Mouse (Mus musculus) hindbrain, embryonic 15.5 days (tissue): ENCODE results near the gene Pitpnm3. TPM values are rescaled to one million over a fixed set of nuclear protein-coding genes. Genes with fewer than 3 reads are reported as not detected.

Experiments
- ATAC-seq: fragments of 200-750 bp; cut with Nextera tagmentation; 2 replicates; pipeline ENCODE4 v1.8.0; 2017; ENCODE audit warnings: low read depth, moderate number of reproducible peaks, moderate TSS enrichment; ENCODE audit not compliant: low FRiP score
- H3K27ac ChIP-seq: fragments of 300-500 bp; sonication (generic); replicated peaks from 2 replicates; pipeline ENCODE4 v1.5.1; 2015; ENCODE audit warnings: mild to moderate bottlenecking, inconsistent platforms
- H3K27me3 ChIP-seq: fragments of 300-500 bp; sonication (generic); 2 replicates; pipeline ENCODE4 v1.6.1; 2015; ENCODE audit warnings: control low read depth, inconsistent platforms
- H3K36me3 ChIP-seq: fragments of 300-500 bp; sonication (generic); 2 replicates; pipeline ENCODE4 v1.6.1; 2015; ENCODE audit warnings: control low read depth, inconsistent platforms
- H3K4me1 ChIP-seq: fragments of 300-500 bp; sonication (generic); replicated peaks from 2 replicates; pipeline ENCODE4 v1.6.1; 2015; ENCODE audit warnings: control low read depth, inconsistent platforms
- H3K4me2 ChIP-seq: fragments of 300-500 bp; sonication (generic); 2 replicates; pipeline ENCODE4 v1.6.1; 2015; ENCODE audit warnings: moderate library complexity, mild to moderate bottlenecking, inconsistent platforms
- H3K4me3 ChIP-seq: fragments of 300-500 bp; sonication (generic); 2 replicates; pipeline ENCODE4 v1.5.1; 2015; ENCODE audit warnings: mild to moderate bottlenecking, inconsistent platforms
- H3K9ac ChIP-seq: fragments of 300-500 bp; sonication (generic); 2 replicates; pipeline ENCODE4 v1.6.1; 2015; ENCODE audit warnings: inconsistent platforms
- H3K9me3 ChIP-seq: fragments of 300-500 bp; sonication (generic); 2 replicates; pipeline ENCODE4 v1.6.1; 2016; ENCODE audit warnings: control low read depth, inconsistent platforms
- WGBS: fragments of 180-500 bp; shearing (Covaris S2); methylation state at CpG from one replicate; pipeline ENCODE4 v1.1.7; 2015; 5-methylcytosine and 5-hydroxymethylcytosine counted together
- polyA plus RNA-seq: library from polyadenylated mRNA; unstranded; fragments of >200 nt; fragmentation: Nextera tagmentation; extraction: Ambion mirVana; gene quantifications from 2 replicates; pipeline ENCODE4 v1.2.1, GENCODE M21; 2015

The Pitpnm3 gene
- polyA plus RNA-seq, 1 experiment from 2014 or later: 5.4 TPM

DNA sequence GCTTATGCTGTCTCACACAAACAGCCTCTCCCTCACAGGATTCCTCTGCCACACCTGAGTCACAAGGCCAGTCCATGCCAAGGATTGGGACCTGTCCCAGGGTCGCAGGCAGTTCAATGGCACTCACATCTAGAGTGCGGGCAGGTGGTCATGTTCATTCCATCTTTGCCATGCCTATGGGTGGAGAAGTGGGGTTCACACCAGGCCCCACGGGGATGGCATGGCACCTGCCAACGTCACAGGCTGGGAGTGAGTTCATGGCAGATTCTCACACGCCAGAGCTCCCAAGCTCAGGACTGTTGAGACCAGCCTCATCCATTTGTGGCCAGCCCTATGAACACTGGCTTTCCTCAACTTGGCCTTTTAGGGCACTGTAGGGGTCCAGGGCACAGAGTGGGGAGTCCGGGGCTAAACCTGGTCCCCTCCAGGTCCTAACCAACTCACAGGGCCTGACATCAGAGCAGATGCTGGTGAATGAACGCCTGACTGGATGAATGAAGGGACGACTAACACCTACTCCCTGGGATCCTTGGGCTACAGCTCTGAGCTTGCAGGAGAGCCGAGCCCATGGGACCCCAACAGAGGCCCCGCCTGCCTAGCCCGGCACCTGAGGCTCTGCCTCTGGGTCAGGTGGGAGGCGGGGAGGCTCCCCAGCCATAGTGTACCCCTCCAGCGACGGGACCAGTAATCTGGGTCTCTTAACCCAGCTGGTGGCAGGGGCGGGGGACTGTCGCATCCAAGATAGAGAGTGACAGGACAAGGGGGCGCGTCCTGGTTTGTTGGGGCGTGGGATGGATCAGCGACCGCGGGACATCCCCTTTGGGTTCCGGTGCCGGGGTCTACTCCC lies 819 bp downstream of the Pitpnm3 start:
- ATAC-seq: peak; percentile 31
- 21% methylated on average over 20 of the region's 24 CpGs for WGBS
- no peaks in the 10 kb centered on the region for H3K36me3 ChIP-seq
- peaks cover 30% of the 10 kb centered on the region for H3K27me3 ChIP-seq
- H3K4me2 ChIP-seq: peak overlapping the region; percentile 87
- H3K9me3 ChIP-seq: no peaks in the 10 kb centered on the region
- H3K27ac ChIP-seq: no peak overlapping the region
- H3K4me3 ChIP-seq: peak overlapping the region; percentile 63
- H3K9ac ChIP-seq: peak overlapping the region; percentile 77
- H3K4me1 ChIP-seq: peaks cover 45% of the 10 kb centered on the region

GRCm38 (mm10) chr11:72133075-72133474 lies 2.5 kb downstream of the Pitpnm3 start:
- 75% methylated on average over 10 of the region's 10 CpGs for WGBS
- H3K4me3 ChIP-seq: no peak overlapping the region
- H3K9ac ChIP-seq: no peak overlapping the region
- no peak overlapping the region for H3K27ac ChIP-seq
- no peak overlapping the region for H3K4me2 ChIP-seq
- no peak for ATAC-seq
- no peaks in the 10 kb centered on the region for H3K9me3 ChIP-seq
- H3K4me1 ChIP-seq: peaks cover 53% of the 10 kb centered on the region
- peaks cover 27% of the 10 kb centered on the region for H3K27me3 ChIP-seq
- no peaks in the 10 kb centered on the region for H3K36me3 ChIP-seq

DNA sequence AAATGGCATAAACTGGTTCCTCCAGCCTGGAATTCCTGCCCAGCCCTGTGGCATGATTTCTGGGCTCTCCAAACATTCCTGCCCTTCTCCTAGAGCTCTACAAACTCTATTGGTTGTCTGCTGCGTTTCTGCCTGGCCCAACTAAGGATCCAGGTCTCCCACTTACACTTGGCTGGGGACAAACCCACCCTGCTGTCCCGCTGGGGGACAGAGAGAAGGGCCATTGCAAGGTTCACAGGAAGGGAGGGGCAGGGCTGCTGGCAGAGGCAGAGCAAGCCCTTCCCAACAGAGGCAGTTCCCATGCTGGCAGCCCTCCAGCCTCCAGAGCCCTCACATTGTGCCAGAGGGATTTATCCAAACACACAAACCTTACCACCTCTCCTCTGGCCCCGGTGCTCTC lies 3.3 kb downstream of the Pitpnm3 start:
- H3K9ac ChIP-seq: no peak overlapping the region
- no peaks in the 10 kb centered on the region for H3K9me3 ChIP-seq
- H3K27ac ChIP-seq: no peak overlapping the region
- no peak overlapping the region for H3K4me2 ChIP-seq
- H3K4me1 ChIP-seq: peaks cover 58% of the 10 kb centered on the region
- no peaks in the 10 kb centered on the region for H3K36me3 ChIP-seq
- no peak for ATAC-seq
- H3K4me3 ChIP-seq: no peak overlapping the region
- WGBS: 26% methylated on average over 3 of the region's 3 CpGs
- peaks cover 24% of the 10 kb centered on the region for H3K27me3 ChIP-seq

DNA sequence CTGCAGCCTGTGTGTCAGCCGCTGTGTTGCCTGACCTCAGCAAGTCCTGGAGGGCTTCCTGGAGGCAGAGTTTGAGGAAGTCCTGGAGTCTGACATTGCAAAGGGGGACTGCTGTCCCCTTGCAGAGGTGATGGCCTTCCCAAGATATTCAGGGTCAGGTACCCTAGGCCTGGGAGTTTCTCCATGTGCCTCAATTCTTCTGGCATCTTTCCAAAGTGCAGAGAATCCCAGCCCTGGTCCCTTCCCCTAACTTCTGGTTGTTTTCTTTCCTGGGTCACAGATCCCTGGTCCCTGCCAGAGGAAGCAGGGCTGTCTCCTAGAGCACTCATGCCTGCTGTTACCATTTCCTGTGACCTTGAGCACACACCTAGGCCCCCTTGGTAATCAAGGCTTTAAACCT lies 3.9 kb downstream of the Pitpnm3 start:
- Histone ChIP-seq H3K27ac (no peak overlapping the region), H3K4me2 (no peak overlapping the region), H3K4me3 (no peak overlapping the region), H3K9me3 (no peaks in the 10 kb centered on the region), H3K9ac (no peak overlapping the region), H3K27me3 (peaks cover 18% of the 10 kb centered on the region), H3K4me1 (peaks cover 57% of the 10 kb centered on the region), H3K36me3 (no peaks in the 10 kb centered on the region)
- no peak for ATAC-seq
- 82% methylated on average over 1 of the region's 1 CpGs for WGBS

DNA sequence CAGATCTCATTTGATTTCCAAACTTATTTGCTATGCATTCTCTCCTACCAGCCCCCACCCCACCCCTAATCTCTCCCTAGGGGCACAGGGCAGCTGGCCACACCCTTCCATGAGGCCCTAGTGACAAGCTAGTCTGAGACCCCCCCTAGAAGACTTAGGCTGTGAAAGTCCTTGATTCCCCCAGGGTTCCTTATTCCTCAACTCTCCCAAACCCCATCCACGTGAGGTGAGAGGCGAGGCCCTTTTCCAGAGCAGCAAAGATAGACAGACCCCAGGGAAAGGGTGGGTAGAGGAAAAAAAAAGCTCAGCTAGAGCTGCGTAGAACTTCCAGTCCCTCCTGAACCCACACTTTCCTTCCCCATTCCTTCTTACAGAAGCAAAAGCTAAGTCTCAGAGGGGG lies 4.7 kb downstream of the Pitpnm3 start:
- H3K9me3 ChIP-seq: no peaks in the 10 kb centered on the region
- H3K4me2 ChIP-seq: no peak overlapping the region
- H3K27me3 ChIP-seq: peaks cover 13% of the 10 kb centered on the region
- H3K36me3 ChIP-seq: no peaks in the 10 kb centered on the region
- H3K27ac ChIP-seq: no peak overlapping the region
- peaks cover 50% of the 10 kb centered on the region for H3K4me1 ChIP-seq
- no peak overlapping the region for H3K9ac ChIP-seq
- ATAC-seq: no peak
- 88% methylated on average over 3 of the region's 3 CpGs for WGBS
- no peak overlapping the region for H3K4me3 ChIP-seq

DNA sequence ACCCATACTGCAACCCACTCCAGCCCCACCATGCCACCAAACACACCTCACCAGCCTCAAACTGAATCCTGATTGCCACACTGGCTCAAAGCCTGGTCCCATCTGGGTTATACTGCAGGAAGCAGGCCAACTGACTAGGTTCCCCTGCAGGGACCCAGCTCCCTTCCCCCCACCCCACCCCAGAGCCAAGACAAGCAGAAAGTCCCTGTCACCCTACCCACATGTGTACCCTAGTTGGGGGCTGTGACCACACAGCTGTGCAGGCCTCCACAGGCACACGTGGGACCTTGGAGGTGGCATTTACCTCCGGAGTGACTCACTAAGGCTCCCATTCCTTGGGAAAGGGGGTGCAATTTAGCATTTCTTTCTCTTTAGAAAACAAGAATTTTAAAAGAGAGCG lies 5.1 kb downstream of the Pitpnm3 start:
- no peaks in the 10 kb centered on the region for H3K9me3 ChIP-seq
- no peak overlapping the region for H3K4me2 ChIP-seq
- ATAC-seq: no peak
- no peak overlapping the region for H3K27ac ChIP-seq
- 71% methylated on average over 3 of the region's 3 CpGs for WGBS
- peaks cover 49% of the 10 kb centered on the region for H3K4me1 ChIP-seq
- no peaks in the 10 kb centered on the region for H3K36me3 ChIP-seq
- no peak overlapping the region for H3K4me3 ChIP-seq
- no peak overlapping the region for H3K9ac ChIP-seq
- peaks cover 13% of the 10 kb centered on the region for H3K27me3 ChIP-seq

DNA sequence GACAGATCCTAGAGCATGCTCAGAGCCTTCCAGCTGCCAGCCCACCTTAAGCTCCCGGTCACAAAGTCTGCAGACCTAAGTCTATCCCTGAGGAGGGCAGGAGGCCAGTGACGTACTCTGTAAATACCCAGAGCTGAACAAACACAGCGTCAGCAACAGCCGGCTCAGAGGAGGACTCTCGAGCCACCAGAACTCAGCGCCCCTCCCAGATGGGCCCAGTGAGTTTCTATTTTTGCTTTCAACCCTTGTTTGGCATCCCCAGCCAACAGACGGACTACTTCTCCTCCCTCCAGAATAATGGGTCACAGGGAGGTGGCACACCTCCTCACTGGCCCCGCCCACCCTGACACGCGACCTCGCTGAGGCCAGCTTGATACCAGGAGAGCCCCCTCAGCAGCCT lies 5.6 kb downstream of the Pitpnm3 start:
- no peak overlapping the region for H3K4me2 ChIP-seq
- no peak overlapping the region for H3K27ac ChIP-seq
- H3K9ac ChIP-seq: no peak overlapping the region
- H3K4me1 ChIP-seq: peaks cover 45% of the 10 kb centered on the region
- H3K9me3 ChIP-seq: no peaks in the 10 kb centered on the region
- WGBS: 18% methylated on average over 11 of the region's 11 CpGs
- no peak overlapping the region for H3K4me3 ChIP-seq
- ATAC-seq: no peak; the same call in 1 of the 2 replicates
- no peaks in the 10 kb centered on the region for H3K36me3 ChIP-seq
- H3K27me3 ChIP-seq: peaks cover 13% of the 10 kb centered on the region

DNA sequence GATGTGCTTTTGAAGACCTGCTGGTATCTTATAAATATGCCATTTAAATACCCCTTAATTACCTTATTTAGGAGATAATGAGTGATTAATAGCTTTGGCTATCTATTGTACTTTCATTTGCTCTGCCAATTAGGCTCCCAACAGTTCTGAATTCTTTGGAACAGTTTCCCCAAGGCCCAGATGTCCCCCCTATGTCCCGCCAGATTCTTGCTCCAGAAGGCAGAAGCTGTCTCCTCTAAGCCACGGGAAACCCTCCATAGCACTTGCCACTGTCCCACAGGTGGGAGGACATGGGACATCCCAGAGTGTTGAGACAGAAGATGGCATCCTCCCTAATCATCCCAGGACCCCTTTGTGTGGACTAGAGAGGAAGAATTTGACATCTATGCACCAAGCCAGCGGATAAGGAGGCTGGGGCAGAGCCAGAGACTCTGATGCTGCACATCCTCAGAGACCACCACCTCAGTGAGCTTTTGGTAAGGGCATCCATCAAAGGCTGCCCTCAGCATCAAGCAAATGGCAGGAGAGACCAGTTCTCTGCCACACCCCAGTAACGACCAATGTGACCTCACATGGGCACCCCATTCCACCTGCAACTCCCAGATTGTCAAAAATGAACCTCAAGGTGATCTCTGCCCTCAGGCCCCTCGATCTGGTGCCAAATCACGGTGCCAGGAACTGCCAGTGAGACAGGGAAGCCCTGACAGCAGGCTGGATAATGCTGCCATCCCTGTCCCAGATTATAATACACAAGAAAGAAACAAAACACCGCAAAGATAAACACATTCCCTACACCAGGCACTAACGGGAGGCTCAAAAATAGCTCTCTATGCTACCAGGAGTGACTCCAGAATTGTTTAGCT lies 6.3 kb downstream of the Pitpnm3 start:
- H3K4me2 ChIP-seq: no peak overlapping the region
- peaks cover 9% of the 10 kb centered on the region for H3K27me3 ChIP-seq
- H3K4me1 ChIP-seq: peaks cover 37% of the 10 kb centered on the region
- no peak overlapping the region for H3K27ac ChIP-seq
- H3K9me3 ChIP-seq: no peaks in the 10 kb centered on the region
- 74% methylated on average over 8 of the region's 8 CpGs for WGBS
- ATAC-seq: no peak
- H3K9ac ChIP-seq: no peak overlapping the region
- H3K36me3 ChIP-seq: no peaks in the 10 kb centered on the region
- no peak overlapping the region for H3K4me3 ChIP-seq

DNA sequence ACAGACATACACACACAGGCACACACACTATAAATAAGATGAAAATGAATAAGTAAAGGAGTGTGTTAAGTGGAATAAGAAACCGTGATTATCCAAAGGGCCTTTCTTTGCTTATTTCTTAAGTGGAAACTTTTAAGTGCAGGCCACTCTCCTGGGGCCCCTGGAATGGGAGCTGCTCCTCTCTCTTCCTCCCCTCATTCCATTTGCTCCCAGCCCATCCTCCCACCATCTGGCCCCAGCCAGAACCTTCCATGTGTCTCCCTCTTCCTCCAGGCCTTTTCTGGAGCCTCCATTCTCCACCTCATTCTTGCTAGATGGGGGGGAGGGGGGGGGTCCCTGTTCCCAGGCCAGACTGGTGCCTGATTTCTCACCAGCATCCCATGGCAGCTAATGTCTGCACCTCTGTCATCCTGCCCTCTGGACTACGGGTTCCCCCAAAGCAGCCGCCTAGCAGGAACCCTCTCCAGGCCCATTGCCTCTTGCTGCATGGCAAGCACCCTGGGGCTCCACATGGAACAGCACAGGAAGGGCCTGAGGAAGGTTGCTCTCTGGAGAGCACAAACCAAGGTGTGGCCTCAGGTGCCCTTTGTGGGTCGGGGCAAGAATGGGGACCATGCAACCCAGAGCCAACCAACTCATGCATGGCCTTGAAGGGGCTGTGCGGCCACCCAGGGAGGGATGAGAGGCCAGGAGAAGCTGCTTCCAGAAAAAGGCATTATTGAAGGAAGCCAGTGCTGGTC lies 8.0 kb downstream of the Pitpnm3 start:
- no peak overlapping the region for H3K4me2 ChIP-seq
- no peak overlapping the region for H3K4me3 ChIP-seq
- ATAC-seq: no peak
- WGBS: 68% methylated on average over 5 of the region's 5 CpGs
- no peak overlapping the region for H3K27ac ChIP-seq
- peaks cover 3% of the 10 kb centered on the region; the same call in 1 of the 2 replicates for H3K27me3 ChIP-seq
- H3K36me3 ChIP-seq: no peaks in the 10 kb centered on the region
- H3K4me1 ChIP-seq: peaks cover 31% of the 10 kb centered on the region
- no peak overlapping the region for H3K9ac ChIP-seq
- H3K9me3 ChIP-seq: no peaks in the 10 kb centered on the region

DNA sequence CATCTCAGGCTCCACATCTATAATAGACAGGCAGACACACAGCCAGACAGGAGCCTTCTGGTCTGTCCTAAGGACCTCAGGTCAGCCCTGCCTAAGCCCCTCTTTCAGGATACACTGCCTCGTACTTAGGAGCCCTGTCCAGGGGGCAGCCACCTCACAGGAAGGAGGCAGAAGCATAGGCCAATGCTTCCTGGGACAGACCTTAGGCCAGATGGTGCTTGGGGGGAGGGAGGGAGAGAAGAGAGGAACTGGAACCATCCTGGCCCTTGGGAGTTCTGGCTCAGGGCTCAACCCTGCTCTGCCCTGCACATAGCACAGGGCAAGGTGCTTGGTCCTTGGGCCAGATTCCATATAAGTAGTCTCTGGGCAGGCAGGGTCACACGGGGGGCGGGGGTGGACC lies 9.8 kb downstream of the Pitpnm3 start:
- no peak overlapping the region for H3K9ac ChIP-seq
- WGBS: 77% methylated on average over 3 of the region's 3 CpGs
- H3K9me3 ChIP-seq: no peaks in the 10 kb centered on the region
- peaks cover 22% of the 10 kb centered on the region for H3K4me1 ChIP-seq
- no peaks in the 10 kb centered on the region for H3K36me3 ChIP-seq
- ATAC-seq: no peak
- no peaks in the 10 kb centered on the region for H3K27me3 ChIP-seq
- H3K4me3 ChIP-seq: no peak overlapping the region
- no peak overlapping the region for H3K4me2 ChIP-seq
- no peak overlapping the region for H3K27ac ChIP-seq

DNA sequence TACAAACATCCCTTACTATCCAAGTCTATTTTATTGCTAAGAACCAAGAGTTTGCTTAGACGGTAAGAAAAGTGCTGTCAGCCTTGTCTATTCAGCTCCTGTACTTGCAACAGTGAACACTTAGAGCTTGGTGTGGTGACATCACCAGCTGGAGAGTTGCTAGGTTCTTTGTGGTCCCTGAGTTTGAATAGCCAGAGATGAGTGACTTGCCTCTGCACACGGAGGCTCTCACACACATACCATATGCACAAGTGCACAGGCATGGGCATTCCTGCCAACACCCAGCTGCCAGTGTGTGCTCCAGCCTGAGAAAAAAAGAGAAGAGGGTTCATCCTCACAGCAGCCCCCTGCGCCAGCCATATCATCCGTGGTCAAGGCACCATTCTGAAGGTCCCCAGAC lies 12.0 kb downstream of the Pitpnm3 start:
- WGBS: 82% methylated on average over 4 of the region's 4 CpGs
- Histone ChIP-seq H3K4me3 (no peak overlapping the region), H3K9me3 (no peaks in the 10 kb centered on the region), H3K36me3 (no peaks in the 10 kb centered on the region), H3K9ac (no peak overlapping the region), H3K27me3 (no peaks in the 10 kb centered on the region), H3K4me1 (peaks cover 6% of the 10 kb centered on the region; the same call in 1 of the 2 replicates), H3K27ac (no peak overlapping the region), H3K4me2 (no peak overlapping the region)
- no peak for ATAC-seq

GRCm38 (mm10) chr11:72120354-72120753 lies 15.2 kb downstream of the Pitpnm3 start:
- Histone ChIP-seq H3K9ac (no peak overlapping the region), H3K4me1 (no peaks in the 10 kb centered on the region), H3K9me3 (no peaks in the 10 kb centered on the region), H3K27ac (no peak overlapping the region), H3K4me3 (no peak overlapping the region), H3K27me3 (no peaks in the 10 kb centered on the region), H3K4me2 (no peak overlapping the region), H3K36me3 (no peaks in the 10 kb centered on the region)
- ATAC-seq: no peak
- 89% methylated on average over 6 of the region's 6 CpGs for WGBS
